ENCODE assay signal across 9 mouse cellular contexts in the genomic region with DNA sequence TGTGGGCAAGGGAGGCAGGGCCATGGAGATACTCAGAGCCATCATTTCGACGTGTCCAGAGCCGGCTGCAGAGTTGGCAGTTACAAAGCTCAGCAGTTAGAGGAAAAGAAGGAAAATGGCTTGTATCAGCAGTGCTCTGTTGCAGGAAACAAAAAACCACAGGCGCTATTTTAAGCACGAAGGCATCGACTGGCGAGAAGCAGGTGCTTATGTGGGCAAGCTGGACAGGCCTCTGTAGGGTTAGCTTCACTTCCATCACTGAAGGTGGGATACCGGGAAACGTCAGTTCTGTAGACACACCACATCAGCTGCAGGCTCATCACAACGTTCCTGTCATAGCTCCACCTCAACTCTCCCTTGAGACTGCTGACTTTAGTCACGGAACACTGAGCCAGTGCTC.
DNase-seq lines count a peak whose midpoint lies in the region; ATAC-seq and TF ChIP-seq lines count a peak whose summit lies in the region.
"Had no signal": no experiment of that assay in that cellular context is flagged by ENCODE, and none has a peak within 500 bp of the region (broad histone marks: within the 10 kb centered on the region; RNA-seq: fewer than 3 reads in every experiment).

No protein-coding gene starts in this region.

- no peak for TF ChIP-seq POLR2A in bone marrow macrophage, adult 2 months (IDR thresholded peaks at IDR 0.05; ENCODE audit: borderline replicate concordance, low read depth, low read length)

- H3K36me3 ChIP-seq in limb, embryonic 15.5 days = no peaks in the 10 kb centered on the region
- peaks cover 7% of the 10 kb centered on the region for H3K36me3 ChIP-seq in limb, embryonic 10.5 days
- H3K36me3 ChIP-seq in liver, postnatal 0 days (replicated peaks; ENCODE audit: insufficient read depth, low read length) = peaks cover 9% of the 10 kb centered on the region

- no peak for ATAC-seq in limb, embryonic 15.5 days (ENCODE audit: insufficient number of reproducible peaks, low FRiP score, low TSS enrichment, low read depth)
- ATAC-seq in liver, postnatal 0 days = 0 out of 2 replicates have a peak, but pooled peaks have one; percentile 12

- no peak for DNase-seq in limb, embryonic 10.5 days (ENCODE audit: low spot score)
- peak; percentile 30 for DNase-seq in liver, postnatal 0 days
- peak; percentile 53 for DNase-seq in thymus, postnatal 25 days
- no peak for DNase-seq in lung, postnatal 14 days
- no peak for DNase-seq in gastrocnemius, postnatal 36 days
- DNase-seq: lung, adult 18-20 months had no signal

- no peaks in the 10 kb centered on the region for H3K27me3 ChIP-seq in limb, embryonic 15.5 days
- H3K27me3 ChIP-seq in limb, embryonic 10.5 days (ENCODE audit: low read depth, poor library complexity, severe bottlenecking) = no peaks in the 10 kb centered on the region
- H3K27me3 ChIP-seq in liver, postnatal 0 days (ENCODE audit: insufficient read depth, low read length) = no peaks in the 10 kb centered on the region
- H3K27me3 ChIP-seq: hindbrain, embryonic 12.5 days had no signal

- no peak overlapping the region for H3K4me3 ChIP-seq in limb, embryonic 15.5 days
- no peak overlapping the region for H3K4me3 ChIP-seq in limb, embryonic 10.5 days
- peak overlapping the region; percentile 0; the same call in 1 of the 2 replicates for H3K4me3 ChIP-seq in bone marrow macrophage, adult 2 months (ENCODE audit: insufficient read depth, low read length)
- no peak overlapping the region for H3K4me3 ChIP-seq in liver, postnatal 0 days (ENCODE audit: low read depth, low read length)
- H3K4me3 ChIP-seq: hindbrain, embryonic 12.5 days had no signal

- intact Hi-C loops in gastrocnemius, postnatal 36 days (cut with DNase I) = no loop called here

- TF ChIP-seq EP300 in liver, postnatal 0 days (IDR thresholded peaks at IDR 0.05; ENCODE audit: low read depth) = 0 out of 2 replicates have a peak, but pooled peaks have one; percentile 19

- no peak for TF ChIP-seq CTCF in bone marrow macrophage, adult 2 months (IDR thresholded peaks at IDR 0.05; ENCODE audit: low read depth, low read length)
- no peak for TF ChIP-seq CTCF in liver, postnatal 0 days (IDR thresholded peaks at IDR 0.05; ENCODE audit: low read depth)

- WGBS in limb, embryonic 15.5 days = 68% methylated on average over 11 of the region's 11 CpGs
- WGBS in limb, embryonic 10.5 days = 89% methylated on average over 11 of the region's 11 CpGs
- 29% methylated on average over 11 of the region's 11 CpGs for WGBS in liver, postnatal 0 days (ENCODE audit: insufficient replicate concordance)

- peak overlapping the region; percentile 11; the same call in 1 of the 2 replicates for H3K27ac ChIP-seq in limb, embryonic 15.5 days
- no peak overlapping the region for H3K27ac ChIP-seq in limb, embryonic 10.5 days
- peak overlapping the region; percentile 99 for H3K27ac ChIP-seq in bone marrow macrophage, adult 2 months (ENCODE audit: insufficient read depth, low read depth, low read length)
- H3K27ac ChIP-seq in liver, postnatal 0 days (ENCODE audit: low read depth) = peak overlapping the region; percentile 78
- H3K27ac ChIP-seq: hindbrain, embryonic 12.5 days had no signal

- no peaks in the 10 kb centered on the region for H3K9me3 ChIP-seq in limb, embryonic 15.5 days
- no peaks in the 10 kb centered on the region for H3K9me3 ChIP-seq in limb, embryonic 10.5 days (replicated peaks)
- H3K9me3 ChIP-seq in liver, postnatal 0 days (ENCODE audit: low read length) = no peaks in the 10 kb centered on the region
- H3K9me3 ChIP-seq: hindbrain, embryonic 12.5 days had no signal

- H3K4me1 ChIP-seq in limb, embryonic 15.5 days = peaks cover 10% of the 10 kb centered on the region; the same call in 1 of the 2 replicates
- H3K4me1 ChIP-seq in limb, embryonic 10.5 days = peaks cover 22% of the 10 kb centered on the region
- peaks cover 50% of the 10 kb centered on the region for H3K4me1 ChIP-seq in bone marrow macrophage, adult 2 months (ENCODE audit: control insufficient read depth, insufficient read depth, low read length)
- H3K4me1 ChIP-seq in liver, postnatal 0 days (ENCODE audit: insufficient read depth) = peaks cover 22% of the 10 kb centered on the region
- H3K4me1 ChIP-seq: hindbrain, embryonic 12.5 days had no signal

- no peak overlapping the region for H3K4me2 ChIP-seq in limb, embryonic 15.5 days
- H3K4me2 ChIP-seq in liver, postnatal 0 days (ENCODE audit: low read depth, low read length) = peak overlapping the region; percentile 22
- H3K4me2 ChIP-seq: hindbrain, embryonic 12.5 days had no signal

- no peak overlapping the region for H3K9ac ChIP-seq in limb, embryonic 15.5 days
- no peak overlapping the region for H3K9ac ChIP-seq in liver, postnatal 0 days (replicated peaks)
- H3K9ac ChIP-seq: hindbrain, embryonic 12.5 days had no signal

Comparison
In these comparisons a context has a peak if more than half of its experiments do, and no peak if none do; other contexts are left out.
1. DNase-seq: peak in liver, postnatal 0 days (single experiment) and thymus, postnatal 25 days (single experiment); none in limb, embryonic 10.5 days (single experiment), lung, postnatal 14 days (single experiment) and gastrocnemius, postnatal 36 days (0 of 2).